Mouse (Mus musculus) urinary bladder, postnatal 14 days (tissue): ENCODE measurements at regions not wholly inside any gene's neighbourhood (a gene's known extent, or its start where the extent isn't known, plus 50 kb on each side); places are given as distances from the start of the nearest gene placed in this dataset.

Experiments used
- DNase-seq: peaks from one replicate; pipeline ENCODE4 v3.0.0; 2021; ENCODE audit warnings: low spot score

- no peak for DNase-seq
These were observed 476.0 kb upstream of the Gm26657 start for GRCm38 (mm10) chr4:56263822-56264221.

DNA sequence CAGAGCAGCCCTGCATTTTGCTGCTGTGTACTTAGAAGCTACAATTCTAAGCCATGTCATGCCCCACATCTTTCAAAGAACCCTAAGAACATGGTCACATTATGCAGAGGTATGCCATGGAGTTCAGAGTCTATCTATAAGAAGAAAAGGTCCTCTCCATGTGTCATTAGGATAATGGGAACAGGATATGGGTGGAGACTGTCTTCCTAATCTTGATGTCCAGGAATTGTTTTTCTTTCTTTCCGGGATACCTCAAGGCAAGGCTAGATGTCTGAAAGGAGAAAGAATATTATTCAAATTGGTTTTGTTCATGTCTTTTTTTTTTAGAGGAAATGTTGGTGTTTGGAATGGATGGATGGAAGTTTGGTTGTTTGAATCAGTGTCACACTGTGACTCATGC is 477.3 kb upstream of the Gm26657 start:
- DNase-seq, result no peak

DNA sequence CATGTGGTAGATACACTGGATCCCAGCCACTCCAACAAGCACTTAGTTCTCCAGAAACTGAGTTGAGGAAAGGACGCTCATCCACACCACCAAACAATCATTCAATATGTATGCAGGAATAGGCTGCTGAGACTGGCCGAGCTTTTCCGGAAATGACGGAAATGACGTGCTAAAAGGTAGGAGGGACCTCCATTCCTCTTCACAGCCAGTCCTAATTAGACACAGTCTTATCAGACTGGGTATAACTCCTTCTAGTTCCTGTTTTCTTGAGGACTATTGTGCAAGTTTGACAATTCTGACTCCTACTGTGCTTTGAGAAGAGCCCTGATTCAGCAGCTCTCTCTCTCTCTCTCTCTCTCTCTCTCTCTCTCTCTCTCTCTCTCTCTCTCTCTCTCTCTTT is 477.9 kb upstream of the Gm26657 start:
- DNase-seq, result no peak

DNA sequence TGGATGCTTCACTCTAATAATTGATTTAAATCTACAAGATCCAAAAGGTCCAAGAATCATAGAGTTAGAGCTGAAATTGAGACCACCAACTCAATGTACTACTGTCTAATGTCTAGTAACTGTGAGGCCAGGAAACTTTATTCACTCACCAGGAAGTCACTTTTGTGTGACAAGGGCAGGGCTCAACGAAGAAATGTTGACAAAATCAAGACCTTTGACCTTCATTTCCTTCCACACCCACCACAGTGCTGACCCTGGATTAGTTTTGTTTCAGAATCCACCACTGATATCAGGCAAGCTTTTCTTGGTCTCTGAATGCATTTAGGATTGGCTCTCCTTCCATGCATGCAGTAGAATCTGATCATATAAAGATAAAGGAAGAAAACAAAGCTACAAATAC is 487.5 kb upstream of the Gm26657 start:
- no peak for DNase-seq

DNA sequence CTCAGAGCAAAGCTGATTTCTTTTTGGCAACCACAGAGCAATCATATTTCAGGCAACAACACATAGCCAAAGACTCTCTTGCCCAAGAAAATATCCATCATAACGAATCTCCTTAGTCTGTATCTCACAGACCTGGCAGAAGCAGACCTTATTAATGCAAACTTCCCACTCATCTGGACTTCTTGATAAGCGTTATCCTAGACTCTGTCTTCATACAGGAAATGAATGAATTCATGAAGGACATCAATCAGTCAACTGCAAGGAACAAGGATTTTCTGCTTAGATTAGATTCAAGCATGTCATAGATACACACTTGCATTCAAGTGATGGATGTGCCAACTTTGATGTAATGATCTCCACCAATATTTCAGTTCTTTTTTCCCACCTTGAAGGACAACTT is 488.1 kb upstream of the Gm26657 start:
- no peak for DNase-seq

DNA sequence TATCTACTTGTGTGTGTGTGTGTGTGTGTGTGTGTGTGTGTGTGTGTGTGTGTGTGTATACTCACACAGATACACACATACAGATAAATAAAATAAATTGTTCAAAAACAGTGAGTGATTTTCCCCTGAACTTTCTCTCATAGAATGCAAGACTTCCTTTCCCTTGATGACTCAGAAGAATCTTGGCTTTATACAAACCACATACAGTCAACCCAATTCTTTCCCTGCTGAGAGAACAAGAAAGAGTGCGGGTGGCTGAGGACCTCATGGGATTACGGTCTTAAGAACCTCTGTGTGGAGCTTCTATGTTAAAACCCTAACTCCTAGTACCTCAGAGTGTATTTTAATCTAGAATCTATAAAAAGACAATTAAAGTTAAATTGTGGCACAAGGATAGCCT is 489.3 kb upstream of the Gm26657 start:
- DNase-seq, result no peak

DNA sequence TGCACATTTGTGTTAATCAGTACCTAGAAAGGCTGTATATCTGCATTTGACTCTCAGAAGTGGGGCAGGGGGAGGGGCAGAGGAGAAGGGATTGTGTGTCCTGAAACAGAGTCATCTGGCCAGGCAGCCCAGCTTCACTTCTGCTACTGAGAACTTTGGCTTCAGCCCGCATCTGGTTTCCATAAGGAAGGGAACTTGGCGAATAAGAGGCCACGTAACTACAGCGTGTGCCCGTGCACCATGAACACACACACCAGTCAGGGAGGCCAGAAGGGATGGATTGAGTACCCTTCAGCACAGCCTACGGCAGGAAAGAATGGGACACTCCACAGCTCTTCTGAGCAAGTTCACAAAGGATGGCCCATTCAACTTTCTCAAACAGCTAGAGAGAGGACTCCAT is 496.0 kb upstream of the Gm26657 start:
- DNase-seq, result no peak

DNA sequence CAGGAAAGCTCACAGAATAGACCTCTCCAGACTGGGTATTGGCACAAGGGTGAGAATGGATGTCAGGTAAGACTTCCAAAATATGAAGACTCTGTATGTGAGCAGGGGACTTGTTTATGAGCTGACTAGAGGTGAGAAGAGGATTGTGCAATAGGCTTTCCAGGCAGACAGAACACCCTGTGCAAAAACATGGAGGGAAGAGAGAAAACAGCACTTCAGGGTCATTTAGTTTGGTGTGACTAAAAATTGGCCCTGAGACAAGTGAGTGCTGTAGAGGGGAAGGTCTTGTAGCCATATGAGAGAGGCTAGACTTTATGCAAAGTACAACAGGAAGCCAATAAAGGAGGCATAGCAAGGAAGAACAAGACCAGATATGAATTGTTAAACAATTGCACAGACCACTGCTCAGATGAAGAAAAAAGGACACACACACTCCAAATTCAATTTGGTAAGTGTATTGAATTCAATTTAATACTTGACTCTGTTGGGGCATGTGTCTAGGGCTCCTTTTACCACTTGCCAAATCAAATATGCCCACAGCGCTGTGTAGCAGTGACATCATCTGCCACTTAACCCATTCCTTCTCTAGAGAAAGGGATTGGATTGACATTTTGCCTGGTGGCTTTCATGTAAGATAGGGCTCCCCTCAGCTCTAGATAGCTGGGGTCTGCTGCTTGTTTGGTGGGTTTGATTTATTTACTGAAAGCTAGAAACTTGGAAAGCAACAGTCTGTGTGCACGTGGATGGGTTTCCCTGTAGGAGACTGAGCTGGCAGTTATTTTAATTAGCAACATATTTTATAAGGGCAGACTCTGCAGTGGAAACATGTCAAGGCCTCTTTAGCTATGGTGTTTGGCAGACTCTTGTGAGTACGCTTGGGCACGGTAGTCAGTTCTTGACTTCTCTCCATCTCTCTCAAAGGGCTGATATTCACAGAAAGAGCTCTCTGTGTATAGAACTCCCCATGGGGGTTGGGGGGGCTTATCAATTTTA is 501.1 kb upstream of the Gm26657 start:
- DNase-seq, result no peak

GRCm38 (mm10) chr4:56231414-56231813 is 508.5 kb upstream of the Gm26657 start:
- DNase-seq, result no peak

DNA sequence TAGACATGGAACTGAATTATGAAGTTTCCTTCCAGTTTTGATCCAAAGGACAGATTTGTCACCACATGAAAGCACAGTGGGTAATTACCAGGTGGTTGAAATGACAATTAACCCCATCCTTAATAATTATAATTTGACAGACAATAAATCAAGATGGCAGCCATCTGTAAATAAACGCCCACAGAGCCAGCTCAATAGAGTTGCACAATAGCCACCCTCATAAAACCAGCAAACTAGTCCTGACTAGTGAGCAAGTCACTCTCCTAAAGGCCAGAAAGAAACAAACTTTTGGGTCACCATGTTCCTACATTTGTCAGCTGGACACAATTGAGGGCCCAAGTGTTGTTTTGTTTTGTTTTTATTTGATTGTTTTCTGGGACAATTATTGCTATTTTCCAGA is 509.4 kb upstream of the Gm26657 start:
- no peak for DNase-seq

DNA sequence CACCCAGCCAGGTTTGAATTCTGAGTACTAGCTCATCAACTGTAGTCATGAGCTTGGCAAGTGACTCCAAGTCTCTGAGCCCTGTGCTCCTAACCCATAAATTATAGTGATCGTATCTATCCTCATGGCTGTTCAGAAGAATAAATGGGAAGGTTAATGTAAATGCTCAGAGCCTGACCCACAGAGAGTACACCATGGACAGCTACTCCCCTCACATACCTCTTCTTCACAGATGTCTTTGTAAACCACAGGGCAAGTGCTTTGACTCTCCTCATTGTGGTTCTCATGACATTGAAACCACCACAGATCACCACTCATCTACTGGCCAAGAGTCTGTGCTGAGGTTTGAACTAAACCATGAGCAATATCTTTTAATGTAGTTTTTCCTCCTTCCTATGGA is 513.4 kb upstream of the Gm26657 start:
- DNase-seq, result no peak

DNA sequence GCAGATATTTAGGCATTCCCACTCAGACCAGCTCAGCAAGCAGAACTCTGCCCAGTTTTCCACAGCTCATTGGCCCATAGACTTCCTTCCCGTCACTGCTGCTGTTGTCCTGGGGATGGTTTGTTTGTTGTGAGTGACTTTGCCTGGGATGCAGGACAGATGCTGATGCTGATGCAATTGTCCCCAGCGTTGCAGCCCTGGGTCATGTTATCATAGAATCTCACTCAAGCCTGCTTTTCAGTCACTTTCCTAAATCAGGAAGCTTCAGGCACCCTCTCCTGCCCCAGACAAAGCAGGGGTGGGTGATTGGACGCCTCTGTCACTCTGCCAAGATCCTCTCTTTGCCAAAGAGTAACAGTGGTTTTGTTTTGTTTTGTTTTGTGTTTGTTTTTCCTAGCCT is 515.3 kb upstream of the Gm26657 start:
- DNase-seq, result no peak

DNA sequence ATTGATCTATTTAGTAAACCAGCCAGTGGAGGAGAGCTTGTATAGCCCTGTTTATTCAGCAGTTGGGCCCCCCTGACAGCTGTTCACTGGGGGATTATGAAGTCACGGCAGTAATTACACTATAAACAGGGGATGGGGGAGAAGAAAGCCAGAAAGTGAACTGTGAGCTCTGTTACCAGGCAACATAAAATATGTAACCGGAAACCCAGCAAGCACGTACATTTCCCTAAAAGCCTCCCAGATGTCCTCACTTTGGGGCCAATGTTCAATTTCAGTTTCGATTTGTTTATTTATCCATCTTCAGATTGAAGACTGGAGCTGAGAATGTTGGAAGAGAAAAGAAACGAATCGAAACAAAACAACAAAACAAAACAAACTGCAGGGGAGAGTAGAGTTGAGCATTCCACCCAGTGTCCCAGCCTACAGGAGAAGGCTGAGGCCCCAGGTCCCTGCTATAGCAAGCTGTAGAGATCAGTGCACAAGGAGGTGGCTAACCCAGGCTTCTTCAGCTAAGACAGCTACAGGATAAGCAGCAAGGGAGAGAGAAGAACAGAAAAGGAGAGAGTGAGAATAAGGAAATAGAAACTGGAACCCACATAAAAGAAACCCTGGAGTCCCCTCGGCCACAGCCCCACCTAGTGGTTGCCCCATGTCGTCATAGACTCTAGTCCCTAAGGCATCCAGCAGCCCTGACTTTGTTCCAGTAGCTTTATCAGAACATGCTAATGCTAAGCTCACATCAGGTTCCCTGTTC is 517.7 kb upstream of the Gm26657 start:
- peak; percentile 74 for DNase-seq

DNA sequence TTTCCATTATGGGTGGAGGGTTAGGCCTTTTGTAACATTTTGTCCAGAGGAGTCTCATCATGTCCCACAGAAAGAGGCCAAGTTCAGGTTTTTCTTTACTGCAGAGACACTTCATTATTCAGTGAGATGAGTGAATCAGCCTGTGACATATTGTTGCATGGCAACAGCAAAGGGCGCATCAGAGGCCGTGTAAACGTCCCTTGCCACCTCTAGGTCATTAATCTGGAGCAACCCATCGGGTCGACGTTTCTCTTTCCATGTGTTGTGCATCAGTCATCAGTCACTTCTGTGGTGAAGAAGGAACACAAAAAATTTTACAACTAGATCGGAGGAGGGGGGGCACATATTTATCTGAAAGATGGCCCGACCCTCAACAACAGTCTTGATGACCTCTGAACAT is 519.3 kb upstream of the Gm26657 start:
- no peak for DNase-seq

GRCm38 (mm10) chr4:56209499-56209898 is 530.4 kb upstream of the Gm26657 start:
- DNase-seq, result no peak

- peak; percentile 20 for DNase-seq
These were observed 532.1 kb upstream of the Gm26657 start for GRCm38 (mm10) chr4:56207726-56208125.

DNA sequence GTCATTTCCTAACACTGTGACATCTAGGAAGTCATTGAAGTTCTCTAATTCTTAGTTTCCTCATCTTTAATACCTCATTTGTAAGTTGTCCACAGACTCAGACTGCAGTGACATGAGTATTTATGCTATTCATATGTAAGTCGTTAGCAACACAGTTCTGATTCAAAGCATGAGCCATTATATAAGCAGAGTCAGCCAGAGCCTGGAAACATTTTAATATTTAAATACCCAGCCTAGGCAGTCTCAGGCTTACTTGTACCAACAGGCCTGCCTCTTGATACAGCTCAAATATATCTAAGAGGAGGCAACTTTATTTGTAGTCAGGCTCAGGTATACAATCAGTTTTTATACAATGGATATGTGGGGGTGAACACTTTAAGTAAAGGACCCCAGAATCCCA is 534.8 kb upstream of the Gm26657 start:
- no peak for DNase-seq

- no peak for DNase-seq
These were observed 546.5 kb upstream of the Gm26657 start for GRCm38 (mm10) chr4:56193365-56193764.

DNA sequence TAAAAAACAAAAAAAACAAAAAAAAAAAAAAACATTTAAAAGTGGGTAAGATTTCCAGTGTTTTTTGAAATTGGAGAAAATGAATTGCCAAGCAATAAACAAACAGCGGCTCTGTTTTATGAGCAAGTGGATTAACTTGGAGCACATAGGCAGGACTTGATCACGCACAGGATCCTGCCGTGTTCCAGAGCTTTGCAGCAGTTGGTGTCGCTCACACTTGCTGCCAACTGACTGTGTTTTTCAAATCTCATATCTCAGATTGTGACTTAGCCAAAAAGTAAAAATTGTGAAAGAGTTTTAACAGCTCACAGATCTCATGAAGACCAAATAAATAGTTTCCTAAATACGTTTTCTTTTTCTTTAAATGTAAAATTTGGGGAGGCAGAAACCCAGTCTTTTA is 547.4 kb upstream of the Gm26657 start:
- peak; percentile 37 for DNase-seq

- no peak for DNase-seq
These were observed 560.3 kb upstream of the Gm26657 start for GRCm38 (mm10) chr4:56179566-56179965.

GRCm38 (mm10) chr4:56178844-56179481 is 560.9 kb upstream of the Gm26657 start:
- DNase-seq, result no peak

GRCm38 (mm10) chr4:56161257-56161594 is 578.6 kb upstream of the Gm26657 start:
- DNase-seq, result no peak
